Mouse (Mus musculus) mouse trophoblast stem cell (cell line): ENCODE results near the gene Rmdn3.

Experiments
- in situ Hi-C, 2 experiments: fragments of 300-500 bp; cut with MseI, MboI; formaldehyde crosslinking; loops; 2 replicates in 1 of 2; 3 replicates in 1 of 2; pipeline ENCODE4 v1.15.1; 2025

Gene Rmdn3

DNA sequence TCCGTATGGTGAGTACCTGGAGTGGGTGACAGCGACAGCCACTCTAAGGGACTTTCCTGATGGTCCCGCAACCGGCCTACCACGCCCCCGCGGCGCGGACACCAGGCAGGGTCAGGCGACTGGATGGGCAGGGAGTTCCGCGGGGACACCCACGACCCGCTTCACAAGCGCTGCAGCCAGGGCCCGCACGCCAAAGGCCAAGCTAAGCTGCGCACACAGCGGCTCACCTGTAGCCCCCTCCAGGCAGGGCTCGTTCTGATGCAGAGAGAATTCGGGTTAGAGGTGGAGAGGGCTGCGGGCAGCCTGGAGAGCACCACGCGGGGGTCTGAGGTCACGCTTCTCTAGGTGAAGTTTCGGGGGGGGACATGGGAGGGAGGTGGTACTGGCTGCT, 11.0 kb upstream of the Rmdn3 start:
- in situ Hi-C loops = no loop called here

DNA sequence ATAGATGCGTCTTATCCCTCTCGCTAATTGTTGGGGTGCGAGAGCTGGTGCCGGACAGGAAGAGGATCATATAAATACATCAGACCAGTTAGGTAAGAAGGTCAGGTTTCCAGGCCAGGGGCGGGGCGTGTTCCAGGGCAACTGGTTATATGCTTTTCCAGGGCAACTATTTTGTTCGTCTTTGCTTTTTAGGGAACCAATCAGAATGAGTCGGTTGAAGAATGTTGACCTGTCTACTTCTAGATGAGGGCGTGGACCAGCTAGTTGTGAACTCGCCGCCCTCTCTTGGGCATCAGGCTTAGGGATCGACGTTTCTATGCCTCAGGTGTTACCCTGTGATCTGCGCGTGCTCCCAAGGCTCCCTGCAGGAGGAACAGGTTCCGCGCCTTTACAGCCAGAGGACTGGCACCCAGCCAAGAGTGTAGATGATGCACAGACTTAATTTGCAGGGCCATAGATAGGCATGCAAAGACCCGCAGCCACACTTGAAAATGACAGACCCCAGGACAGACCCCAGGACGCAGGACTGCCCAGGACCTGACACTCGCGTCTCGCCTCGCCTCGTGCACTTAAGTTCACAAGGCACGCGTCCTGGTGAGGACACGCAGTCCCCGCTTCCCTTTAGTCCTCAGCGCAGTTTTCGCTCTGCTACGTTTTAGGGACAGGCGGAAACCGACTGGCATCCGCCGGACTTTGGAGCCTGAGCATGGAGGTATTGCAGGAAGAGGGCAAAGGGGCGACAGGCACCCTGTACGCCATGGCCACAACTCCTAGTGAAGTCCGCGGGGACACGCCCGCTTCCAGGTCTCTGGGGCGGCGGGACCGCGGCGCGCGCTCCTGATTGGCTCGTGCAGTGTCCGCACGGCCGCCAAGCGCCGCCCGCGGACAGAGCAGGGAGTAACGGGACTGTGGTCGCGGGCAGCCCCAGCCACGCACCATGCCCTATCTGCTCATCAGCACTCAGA, 10.3 kb upstream of the Rmdn3 start, which contains the start of gene Gchfr:
Gchfr (plus strand) TSS at position 873 of the 965 bp plus-strand sequence.
- in situ Hi-C loops = no loop called here

DNA sequence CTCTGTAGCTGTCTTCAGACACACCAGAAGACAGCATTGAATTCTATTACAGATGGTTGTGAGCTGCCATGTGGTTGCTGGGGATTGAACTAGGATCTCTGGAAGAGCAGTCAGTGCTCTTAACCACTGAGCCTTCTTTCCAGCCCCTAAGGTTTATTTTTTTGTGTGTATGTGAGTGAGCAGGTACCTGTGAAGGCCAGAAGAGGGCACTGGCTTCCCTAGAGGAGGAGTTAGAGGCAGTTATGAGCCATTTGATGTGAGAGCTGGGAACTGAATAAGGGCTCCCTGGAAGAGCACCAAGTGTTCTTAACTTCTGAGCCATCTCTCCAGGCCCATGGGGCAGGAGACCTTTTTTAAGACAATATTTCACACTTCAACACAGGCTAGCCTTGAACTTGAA, 8.6 kb upstream of the Rmdn3 start:
- in situ Hi-C loops = no loop called here

DNA sequence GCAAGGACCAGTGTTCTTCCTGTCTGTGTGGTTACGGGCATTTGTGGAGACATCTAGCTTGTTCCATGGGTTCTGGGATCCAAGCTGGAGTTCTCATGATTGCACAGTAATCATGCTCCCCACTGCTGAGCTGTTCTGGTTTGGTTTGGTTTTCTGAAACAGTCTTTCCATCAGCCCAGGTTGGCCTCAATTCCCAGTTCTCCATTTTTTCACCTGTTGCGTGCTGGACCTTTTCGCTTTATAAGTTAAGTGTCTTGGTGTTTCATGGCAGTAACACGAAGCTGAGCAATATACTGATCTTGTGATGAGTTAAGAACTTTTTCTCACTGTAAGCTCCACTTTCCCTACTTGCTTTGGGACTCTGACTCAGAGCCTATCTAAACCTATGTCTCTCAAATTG, 7.2 kb upstream of the Rmdn3 start:
- in situ Hi-C loops = no loop called here

DNA sequence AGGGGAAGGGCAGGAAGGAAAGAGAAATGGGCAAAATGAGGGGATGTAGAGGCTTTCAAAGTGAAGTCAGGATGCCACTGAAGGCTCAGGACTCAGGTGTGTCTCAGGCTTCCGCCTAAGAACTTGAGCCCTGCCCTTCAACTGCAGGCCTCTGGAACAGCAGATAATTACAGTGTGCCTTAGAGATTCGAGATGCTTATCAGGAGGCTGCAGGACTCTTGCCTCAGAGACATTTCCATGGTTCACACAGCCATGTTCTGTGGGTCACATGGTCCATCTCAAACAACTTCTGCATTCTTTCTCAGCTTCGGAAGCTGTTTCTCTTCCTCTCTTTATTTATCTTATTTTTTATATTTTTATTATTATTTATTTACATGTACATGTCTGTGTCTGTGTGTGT, 6.3 kb upstream of the Rmdn3 start:
- in situ Hi-C loops = no loop called here

DNA sequence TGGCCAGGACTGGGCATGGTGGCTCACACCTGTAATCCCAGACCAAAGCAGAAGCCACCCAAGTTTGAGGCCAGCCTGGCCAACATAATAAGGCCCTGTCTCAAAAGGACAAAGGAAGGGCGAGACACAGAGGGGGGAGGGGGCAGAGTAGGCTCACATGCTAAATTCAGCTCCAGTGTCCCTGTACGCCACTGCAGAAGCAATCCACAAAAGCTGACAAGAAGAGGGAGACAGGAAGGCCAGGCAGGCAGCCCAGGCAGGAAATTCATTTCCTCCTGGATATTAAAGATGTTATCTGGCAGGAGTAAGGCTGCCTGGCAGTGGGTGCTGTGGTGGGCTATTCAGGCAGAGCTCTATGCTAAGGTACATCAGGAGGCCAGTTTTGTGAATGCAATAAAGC, 4.4 kb upstream of the Rmdn3 start:
- in situ Hi-C loops = no loop called here

DNA sequence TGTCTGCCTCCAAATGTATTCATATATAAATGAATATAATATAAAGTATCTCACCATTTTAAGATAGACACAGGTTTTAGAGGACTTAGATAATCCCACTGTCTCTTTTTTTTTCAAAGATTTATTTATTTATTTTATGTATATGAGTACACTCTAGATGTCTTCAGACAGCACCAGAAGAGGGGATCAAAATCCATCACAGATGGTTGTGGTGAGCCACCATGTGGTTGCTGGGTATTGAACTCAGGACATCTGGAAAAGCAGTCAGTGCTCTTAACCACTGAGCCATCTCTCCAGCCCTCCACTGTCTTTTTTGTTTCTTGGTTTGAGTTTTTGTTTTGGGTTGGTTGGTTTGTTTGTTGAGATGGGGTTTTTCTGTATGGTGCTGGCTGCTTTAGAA, 1.0 kb upstream of the Rmdn3 start:
- in situ Hi-C loops = no loop called here

DNA sequence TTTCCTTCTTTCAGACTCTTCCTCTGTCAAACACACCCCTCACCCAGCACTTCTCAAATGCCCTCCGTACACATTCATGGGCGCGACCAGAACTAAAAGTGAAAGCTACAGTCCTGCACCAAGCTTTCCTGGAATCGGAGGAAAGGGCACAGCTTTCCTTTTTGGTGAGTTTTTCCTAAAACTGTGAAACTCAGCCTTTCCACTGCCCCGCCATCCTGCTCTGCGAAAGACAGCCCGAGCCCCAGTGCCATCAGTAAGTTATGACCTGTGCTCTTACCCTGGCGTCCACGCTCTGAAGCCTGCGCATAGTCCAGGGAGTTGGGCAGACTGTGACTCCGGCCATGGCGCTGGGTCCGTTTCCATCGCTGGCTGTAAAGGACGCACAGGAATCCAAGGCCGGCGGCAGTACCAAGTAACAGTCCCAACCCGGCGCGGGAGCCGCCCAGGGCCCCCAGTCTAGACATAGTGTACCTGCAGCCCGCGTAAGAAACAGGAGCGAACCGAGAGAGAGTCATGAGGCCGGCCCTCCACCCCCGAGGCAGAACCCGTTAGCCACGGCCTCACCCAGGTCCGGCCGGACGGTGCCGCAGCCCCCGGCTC, 653 bp downstream of the Rmdn3 start:
- in situ Hi-C loops = no loop called here

DNA sequence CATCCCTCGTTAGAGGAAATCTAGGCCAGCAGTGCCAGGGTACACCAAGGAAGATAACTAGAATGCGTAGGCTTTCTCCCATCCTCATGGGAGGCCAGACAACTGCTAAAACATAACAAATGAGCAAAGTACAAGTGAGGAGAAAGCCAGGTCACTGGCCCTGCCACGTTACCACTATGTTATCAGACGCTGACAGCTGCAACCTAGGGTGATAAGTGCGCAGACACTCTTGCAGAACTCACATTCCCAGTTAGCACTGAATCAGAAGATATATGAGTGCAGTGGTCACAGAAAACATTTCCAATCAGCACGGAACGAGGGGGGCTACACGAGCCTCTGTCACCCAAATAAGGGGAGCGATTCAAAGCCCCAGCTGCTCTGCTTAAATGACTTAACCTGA, 1.4 kb downstream of the Rmdn3 start:
- in situ Hi-C loops = no loop called here

DNA sequence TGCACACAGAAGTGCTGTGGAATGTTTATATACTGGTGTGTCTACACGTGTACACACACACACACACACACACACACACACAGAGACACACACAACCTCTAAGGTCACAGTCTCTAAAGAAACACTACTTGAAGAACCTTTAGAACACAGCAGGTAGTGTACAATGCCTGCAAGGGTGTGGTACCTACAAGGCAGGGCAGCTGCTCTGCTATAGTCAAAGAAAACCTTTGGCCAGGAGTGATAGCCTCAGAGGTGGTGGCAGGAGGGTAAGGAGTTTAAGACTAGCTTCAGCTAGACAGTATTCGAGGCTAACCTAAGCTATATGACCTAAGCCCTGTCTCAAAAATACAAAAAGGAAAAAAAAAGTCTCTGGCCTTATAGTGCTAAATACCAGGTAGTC, 2.2 kb downstream of the Rmdn3 start:
- in situ Hi-C loops = loop anchor here (5.0 kb wide), 1 partner anchor 33 kb away; no protein-coding TSS in a partner anchor

DNA sequence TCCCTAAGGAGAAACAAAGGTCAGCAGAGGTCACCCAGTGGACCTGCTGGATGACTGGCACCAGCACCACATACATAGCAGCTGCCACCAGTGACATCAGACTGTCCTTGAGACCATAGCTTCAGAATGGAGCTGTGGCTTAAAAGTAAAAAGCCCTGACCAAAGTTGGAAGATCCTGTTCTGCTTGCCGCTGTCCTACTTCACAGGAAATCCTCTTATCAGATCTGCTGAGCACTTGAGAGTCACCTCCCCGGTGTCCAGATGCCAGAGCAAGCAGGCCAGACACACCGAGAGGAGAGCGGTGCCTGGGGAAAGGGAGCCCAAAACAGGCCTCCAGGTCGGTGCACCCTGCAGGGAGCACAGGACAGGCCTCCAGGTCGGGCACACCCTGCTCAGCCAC, 4.6 kb downstream of the Rmdn3 start:
- in situ Hi-C loops = loop anchor here (5.0 kb wide), 1 partner anchor 35 kb away; no protein-coding TSS in a partner anchor

DNA sequence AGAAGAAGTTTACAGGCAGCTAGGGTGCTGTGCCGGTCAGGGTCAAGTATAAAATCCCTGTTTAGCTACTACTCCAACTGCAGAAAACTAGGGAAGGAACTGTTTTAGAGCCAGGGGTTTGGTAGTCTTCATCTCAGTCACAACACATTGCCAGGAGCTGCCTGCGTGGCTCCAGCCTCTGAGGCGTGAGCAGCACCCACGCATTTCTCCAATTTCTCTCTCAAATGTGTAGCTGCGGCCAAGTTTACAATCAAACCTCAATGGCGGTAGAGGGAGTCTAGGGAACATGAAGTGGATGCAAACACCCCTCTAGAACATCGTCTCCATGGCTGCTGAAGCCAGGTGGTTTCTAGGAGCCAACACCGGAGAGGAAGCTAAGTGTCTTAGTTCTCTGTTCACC, 9.1 kb downstream of the Rmdn3 start:
- in situ Hi-C loops = no loop called here

DNA sequence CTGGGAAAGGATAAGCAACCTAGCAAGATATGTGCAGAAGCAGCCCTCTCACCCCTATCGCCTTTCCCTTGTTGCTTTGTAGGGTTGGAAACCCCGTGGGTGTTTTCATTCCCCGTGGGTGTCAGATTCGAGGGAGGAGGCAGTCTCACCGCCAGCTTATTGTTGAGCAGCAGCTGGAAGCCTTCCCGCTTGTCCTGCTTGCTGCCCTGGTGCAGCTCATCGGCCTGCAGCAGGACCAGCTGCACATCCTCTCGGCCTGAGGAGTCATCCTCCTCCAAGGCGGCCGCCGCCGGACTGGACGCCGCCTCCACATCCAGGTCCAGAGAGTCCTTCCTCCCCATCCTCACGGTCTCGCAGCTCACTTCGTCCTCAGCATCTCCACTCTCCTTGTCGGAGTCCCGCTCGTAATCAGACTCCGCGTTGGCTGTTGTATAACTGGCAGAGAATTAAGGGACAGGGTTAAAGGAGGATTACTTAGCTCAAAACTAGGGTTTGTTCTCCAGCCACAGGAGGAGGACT, 9.6 kb downstream of the Rmdn3 start:
- in situ Hi-C loops = no loop called here

DNA sequence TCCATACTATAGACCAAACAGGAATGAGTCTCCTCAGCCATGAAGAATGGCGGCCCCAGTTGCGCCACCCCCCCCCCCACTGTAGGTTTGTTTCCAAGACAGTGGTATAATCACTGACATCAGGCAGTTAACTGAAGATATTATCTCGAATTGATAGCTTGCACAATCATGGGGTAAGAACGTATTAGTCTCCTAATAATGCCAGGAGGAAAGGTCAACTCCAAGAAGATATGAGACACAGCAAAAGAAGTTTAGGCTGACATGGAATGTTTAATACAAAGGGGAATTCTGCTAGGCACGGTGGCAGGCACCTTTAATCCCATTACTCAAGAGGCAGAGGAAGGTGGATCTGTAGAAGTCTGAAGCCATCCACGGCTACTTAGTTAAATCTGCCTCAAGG, 10.4 kb downstream of the Rmdn3 start:
- in situ Hi-C loops = no loop called here

DNA sequence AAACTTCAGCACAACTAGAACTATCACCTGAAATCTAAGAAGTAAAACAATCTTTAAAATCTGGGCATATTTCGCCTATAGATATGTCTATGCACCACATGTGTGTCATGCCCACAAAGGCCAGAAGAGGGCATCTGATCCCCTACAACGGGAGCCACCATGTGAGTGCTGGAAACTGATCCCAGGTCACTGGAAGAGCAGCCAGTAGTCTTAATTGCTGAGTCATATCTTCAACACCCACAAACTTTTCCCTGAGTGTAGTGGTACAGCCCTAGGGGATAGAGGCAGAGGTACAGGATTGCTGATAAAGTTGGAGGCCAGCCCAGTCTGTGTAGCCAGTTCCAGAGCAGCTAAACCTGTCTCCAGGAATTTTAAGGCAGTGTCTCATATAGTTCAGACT, 11.6 kb downstream of the Rmdn3 start:
- in situ Hi-C loops = no loop called here

DNA sequence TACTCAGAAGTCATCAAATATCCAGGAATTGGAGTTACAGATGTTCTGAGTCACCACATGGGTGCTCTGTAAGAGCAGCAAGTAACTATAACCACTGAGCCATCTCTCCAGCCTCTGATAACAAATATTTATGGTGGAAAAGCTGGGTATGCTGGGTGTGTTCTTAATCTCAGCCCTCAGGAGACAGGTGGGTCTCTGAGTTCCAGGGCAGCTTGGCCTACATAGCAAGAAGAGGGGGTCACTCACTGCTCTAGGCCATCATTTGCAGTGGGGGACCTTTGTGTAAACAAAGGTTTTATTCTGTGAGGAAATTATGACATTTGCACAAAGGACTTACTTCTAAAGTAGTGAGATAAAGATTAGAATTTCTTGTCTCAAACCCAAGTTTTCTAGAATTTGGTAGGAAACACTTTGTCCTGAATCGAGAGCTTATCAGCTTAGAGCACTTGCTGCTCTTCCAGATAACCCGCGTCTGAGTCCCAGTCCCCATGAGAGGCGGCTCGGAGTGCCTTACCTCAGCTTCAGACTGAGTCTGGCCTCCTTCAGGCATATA, 20.4 kb downstream of the Rmdn3 start:
- in situ Hi-C loops = no loop called here

DNA sequence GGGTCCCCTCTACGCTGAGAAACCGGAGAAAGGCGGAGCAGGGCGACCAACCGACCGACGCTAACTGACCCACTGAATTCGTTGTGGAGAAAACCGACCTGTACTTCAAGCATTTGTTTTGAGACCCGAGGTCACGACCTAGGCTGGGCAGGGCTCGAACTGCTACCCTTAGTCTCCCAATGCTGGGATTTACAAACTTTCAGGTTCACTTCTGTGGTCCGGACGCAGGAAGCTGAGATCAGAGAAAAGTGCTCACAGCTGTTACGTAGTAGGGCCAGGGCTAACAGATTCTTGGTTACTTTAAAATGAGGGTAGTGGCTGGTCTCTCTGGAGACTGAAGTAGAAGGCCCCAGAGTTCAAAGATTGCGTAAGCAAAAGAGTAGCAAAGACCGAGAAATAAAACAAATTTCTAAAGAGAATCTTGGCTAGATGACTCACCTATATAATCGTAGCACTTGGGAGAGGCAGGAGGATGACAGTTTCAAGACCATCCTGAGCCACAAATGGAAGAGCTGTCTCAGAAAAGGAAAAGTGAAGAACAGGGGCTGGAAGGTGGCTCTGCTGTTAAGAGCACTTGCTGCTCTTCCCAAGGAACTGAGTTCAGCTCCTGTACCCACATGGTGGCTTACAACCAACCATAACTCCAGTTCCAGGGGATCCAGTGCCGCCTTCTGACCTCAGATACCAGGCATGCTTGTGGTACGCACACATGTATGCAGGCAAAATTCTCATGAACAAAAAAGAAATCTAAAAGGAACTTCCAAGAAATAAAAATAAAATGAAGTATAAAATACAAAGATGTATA, 43.5 kb downstream of the Rmdn3 start:
- in situ Hi-C loops = no loop called here

DNA sequence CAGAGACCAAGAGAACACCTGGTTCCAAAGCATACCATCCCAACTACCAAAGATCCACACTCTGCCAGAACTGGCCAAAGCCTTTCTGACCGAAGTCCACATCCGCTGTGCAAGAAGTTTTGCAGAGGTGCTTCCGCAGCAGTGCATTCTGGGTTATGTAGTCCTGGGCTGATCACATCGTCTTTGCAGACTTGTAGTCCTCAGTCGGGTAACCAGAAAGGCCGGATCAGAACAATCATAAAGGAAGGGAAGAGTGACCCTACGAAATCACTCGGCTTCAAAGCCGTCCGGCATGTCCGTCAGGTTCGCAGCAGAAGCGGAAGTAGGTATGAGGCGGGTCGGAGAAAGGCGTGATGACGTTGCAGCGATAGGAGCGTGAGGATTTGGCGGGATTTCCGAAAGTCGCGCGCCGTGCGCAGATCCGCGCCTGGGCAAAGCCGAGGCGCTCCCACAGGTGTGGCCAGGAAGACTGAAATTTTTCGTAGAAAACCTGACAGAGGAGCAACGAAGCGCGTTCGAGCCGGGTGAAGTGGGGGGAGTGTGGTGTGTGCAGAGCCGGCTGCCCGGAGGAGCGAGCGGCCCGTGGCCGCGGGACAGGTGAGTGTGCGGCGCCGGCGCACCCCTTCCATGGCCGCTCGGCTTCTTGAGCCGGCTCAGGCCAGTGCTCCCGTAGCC, 44.3 kb downstream of the Rmdn3 start, which contains the start of gene Rad51:
Rad51 (plus strand) TSS at position 356 of the 675 bp plus-strand sequence.
- in situ Hi-C loops = no loop called here

DNA sequence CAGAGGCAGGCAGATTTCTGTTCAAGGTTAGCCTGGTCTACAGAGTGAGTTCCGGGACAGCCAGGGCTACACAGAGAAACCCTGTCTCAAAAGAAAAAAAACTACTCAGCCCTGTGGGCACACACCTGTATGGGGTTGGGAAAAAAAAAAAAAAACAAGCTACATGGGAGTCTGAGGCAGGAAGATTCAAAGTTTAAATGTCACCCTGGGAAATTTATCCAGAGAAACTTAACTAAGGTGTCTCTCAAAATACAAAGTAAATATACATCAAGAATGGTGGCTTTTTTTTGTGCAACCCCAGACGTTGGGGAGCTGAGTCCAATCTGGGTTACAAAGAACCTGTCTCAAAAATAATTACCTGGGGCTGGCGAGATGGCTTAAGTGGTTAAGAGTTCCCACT, 45.8 kb downstream of the Rmdn3 start:
- in situ Hi-C loops = no loop called here

DNA sequence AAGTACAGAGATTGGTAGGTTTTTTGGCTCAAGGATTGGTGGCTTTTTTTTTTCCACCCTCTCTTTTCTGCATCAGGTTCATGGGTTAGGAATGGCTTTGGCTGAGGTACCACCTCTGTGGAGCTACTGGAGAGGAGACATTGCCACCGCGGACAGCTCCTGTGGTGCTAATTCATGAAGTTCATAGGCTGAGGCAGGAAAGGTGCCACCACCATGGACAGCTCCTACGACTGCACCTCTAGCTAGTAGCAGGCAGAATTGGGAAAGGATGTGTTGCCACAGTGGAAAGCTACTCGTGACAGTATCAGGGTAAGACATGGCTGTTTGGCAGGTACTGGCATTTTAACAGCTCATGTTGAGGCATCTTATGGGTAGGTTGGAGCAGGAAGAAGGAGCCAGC, 48.3 kb downstream of the Rmdn3 start:
- in situ Hi-C loops = no loop called here

DNA sequence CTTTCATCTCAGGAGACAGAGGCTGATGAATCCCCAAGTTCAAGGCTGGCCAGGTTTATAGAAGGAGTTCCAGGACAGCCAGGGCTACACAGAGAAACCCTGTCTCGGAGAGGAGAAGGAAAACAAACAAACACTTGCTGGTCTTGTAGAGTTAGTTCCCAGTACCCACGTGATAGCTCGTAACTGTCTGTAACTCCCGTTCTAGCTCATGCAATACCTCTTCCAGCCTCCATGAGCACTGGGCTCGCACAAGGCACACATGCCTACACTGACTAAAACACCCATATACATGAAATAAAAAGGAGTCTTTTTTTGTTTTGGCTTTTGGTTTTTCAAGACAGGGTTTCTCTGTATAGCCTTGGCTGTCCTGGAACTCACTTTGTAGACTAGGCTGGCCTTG, 50.3 kb downstream of the Rmdn3 start:
- in situ Hi-C loops = no loop called here
